Mouse (Mus musculus): ENCODE results near the gene Slmap. TPM values are rescaled to one million over a fixed set of nuclear protein-coding genes. Genes with fewer than 3 reads are reported as not detected.

Slmap gene
- total and polyA plus RNA-seq, 3 experiments: 19.0 to 61.0 (median 51.0) TPM

- TF ChIP-seq TCF12 (IDR thresholded peaks at IDR 0.05; ENCODE audit: low read depth, low read length) (no peak), NRF1 (IDR thresholded peaks at IDR 0.05; ENCODE audit: low read depth, low read length) (no peak), JUN (IDR thresholded peaks at IDR 0.05; ENCODE audit: insufficient read depth, low read depth, low read length) (no peak)
- Histone ChIP-seq H3K9me3 (replicated peaks; ENCODE audit: low read length) (no peaks in the 10 kb centered on the region), H3K36me3 (replicated peaks in 1 of 2; ENCODE audit: control insufficient read depth in 1 of 2, insufficient read depth in 1 of 2, low read length in 1 of 2) (peaks cover 3 to 36% of the 10 kb centered on the region in 2 experiments), H3K4me1 (ENCODE audit: control insufficient read depth in 1 of 2, insufficient read depth in 2 of 2) (peaks cover 0 to 29% of the 10 kb centered on the region in 2 experiments; a peak in 2 of 4 replicates), H3K27me3 (replicated peaks) (no peaks in the 10 kb centered on the region), H3K9ac (ENCODE audit: insufficient read depth, low read depth) (no peak overlapping the region), H3K79me2 (replicated peaks; ENCODE audit: control insufficient read depth, extremely low read depth, insufficient read depth, poor library complexity, severe bottlenecking) (peaks cover 16% of the 10 kb centered on the region), H3K4me3 (replicated peaks in 1 of 3; ENCODE audit: low read depth in 2 of 3, low read length in 2 of 3, poor library complexity in 1 of 3) (no peak overlapping the region), H3K27ac (ENCODE audit: insufficient read depth, low read depth) (no peak overlapping the region), H3K4me2 (ENCODE audit: insufficient read depth, low read depth, poor library complexity, severe bottlenecking) (no peak overlapping the region)
- in situ Hi-C loops (cut with MboI; ENCODE audit: low pct_ligation_motif_present, low pct_unique_long_range_greater_than_20kb, low sequenced_read_pairs): no loop called here
- dilution Hi-C loops (cut with MboI; ENCODE audit: extremely low pct_ligation_motif_present, extremely low pct_unique_long_range_greater_than_20kb, low sequenced_read_pairs): no loop called here
- no peak for DNase-seq (ENCODE audit: extremely low read depth)
Observed at GRCm38 (mm10) chr14:26507361-26507760, 27.4 kb downstream of the Slmap start.

GRCm38 (mm10) chr14:26504541-26504940 is 30.2 kb downstream of the Slmap start:
- peaks cover 0 to 29% of the 10 kb centered on the region in 2 experiments; a peak in 2 of 4 replicates for H3K4me1 ChIP-seq (ENCODE audit: control insufficient read depth in 1 of 2, insufficient read depth in 2 of 2)

GRCm38 (mm10) chr14:26500136-26500933 is 34.4 kb downstream of the Slmap start:
- peaks cover 7% of the 10 kb centered on the region for H3K79me2 ChIP-seq (replicated peaks; ENCODE audit: control insufficient read depth, extremely low read depth, insufficient read depth, poor library complexity, severe bottlenecking)
- in situ Hi-C loops (cut with MboI; ENCODE audit: low pct_ligation_motif_present, low pct_unique_long_range_greater_than_20kb, low sequenced_read_pairs) (no loop called here), dilution Hi-C loops (cut with MboI; ENCODE audit: extremely low pct_ligation_motif_present, extremely low pct_unique_long_range_greater_than_20kb, low sequenced_read_pairs) (no loop called here)
- no peaks in the 10 kb centered on the region for H3K9me3 ChIP-seq (replicated peaks; ENCODE audit: low read length)
- H3K27ac ChIP-seq (ENCODE audit: insufficient read depth, low read depth): no peak overlapping the region
- H3K4me1 ChIP-seq (ENCODE audit: control insufficient read depth in 1 of 2, insufficient read depth in 2 of 2): peaks cover 0 to 20% of the 10 kb centered on the region in 2 experiments; a peak in 2 of 4 replicates
- H3K4me2 ChIP-seq (ENCODE audit: insufficient read depth, low read depth, poor library complexity, severe bottlenecking): no peak overlapping the region
- H3K36me3 ChIP-seq (replicated peaks in 1 of 2; ENCODE audit: control insufficient read depth in 1 of 2, insufficient read depth in 1 of 2, low read length in 1 of 2): peaks cover 3 to 46% of the 10 kb centered on the region in 2 experiments
- no peaks in the 10 kb centered on the region for H3K27me3 ChIP-seq (replicated peaks)
- TF ChIP-seq SMC3 (IDR thresholded peaks at IDR 0.05; ENCODE audit: low read depth, low read length): peak; percentile 20; the same call in 1 of the 2 replicates
- peak in 1 of 2 experiments; percentile 37; a peak in 2 of 4 replicates for TF ChIP-seq CTCF (conservative IDR thresholded peaks at IDR 0.05 in 1 of 2, IDR thresholded peaks at IDR 0.05 in 1 of 2; ENCODE audit: low read depth in 2 of 2, low read length in 2 of 2)
- no peak for TF ChIP-seq CHD2 (IDR thresholded peaks at IDR 0.05; ENCODE audit: low read length)
- peak; percentile 39 for TF ChIP-seq RAD21 (IDR thresholded peaks at IDR 0.05; ENCODE audit: low read depth, low read length)
- TF ChIP-seq TCF12 (IDR thresholded peaks at IDR 0.05; ENCODE audit: low read depth, low read length): no peak
- DNase-seq (ENCODE audit: extremely low read depth): no peak
- H3K9ac ChIP-seq (ENCODE audit: insufficient read depth, low read depth): no peak overlapping the region
- no peak overlapping the region for H3K4me3 ChIP-seq (replicated peaks in 1 of 3; ENCODE audit: low read depth in 2 of 3, low read length in 2 of 3, poor library complexity in 1 of 3)

More at GRCm38 (mm10) chr14:26504541-26504940, 30.2 kb downstream of the Slmap start:
- dilution Hi-C loops (cut with MboI; ENCODE audit: extremely low pct_ligation_motif_present, extremely low pct_unique_long_range_greater_than_20kb, low sequenced_read_pairs): no loop called here
- Histone ChIP-seq H3K4me3 (replicated peaks in 1 of 3; ENCODE audit: low read depth in 2 of 3, low read length in 2 of 3, poor library complexity in 1 of 3) (no peak overlapping the region), H3K27me3 (replicated peaks) (no peaks in the 10 kb centered on the region), H3K27ac (ENCODE audit: insufficient read depth, low read depth) (no peak overlapping the region), H3K36me3 (replicated peaks in 1 of 2; ENCODE audit: control insufficient read depth in 1 of 2, insufficient read depth in 1 of 2, low read length in 1 of 2) (peaks cover 3 to 37% of the 10 kb centered on the region in 2 experiments), H3K79me2 (replicated peaks; ENCODE audit: control insufficient read depth, extremely low read depth, insufficient read depth, poor library complexity, severe bottlenecking) (peaks cover 6% of the 10 kb centered on the region), H3K4me2 (ENCODE audit: insufficient read depth, low read depth, poor library complexity, severe bottlenecking) (no peak overlapping the region), H3K9ac (ENCODE audit: insufficient read depth, low read depth) (no peak overlapping the region), H3K9me3 (replicated peaks; ENCODE audit: low read length) (no peaks in the 10 kb centered on the region)
- no peak for TF ChIP-seq ZC3H11A (IDR thresholded peaks at IDR 0.05; ENCODE audit: low read depth, low read length)
- no peak for TF ChIP-seq E2F4 (IDR thresholded peaks at IDR 0.05; ENCODE audit: insufficient replicate concordance, low read depth, low read length)
- TF ChIP-seq MAFK (IDR thresholded peaks at IDR 0.05; ENCODE audit: insufficient replicate concordance, low read length): no peak
- TF ChIP-seq ETS1 (conservative IDR thresholded peaks at IDR 0.05; ENCODE audit: low read depth, low read length): no peak
- TF ChIP-seq MYC (IDR thresholded peaks at IDR 0.05; ENCODE audit: low read depth, low read length): no peak
- TF ChIP-seq GABPA (IDR thresholded peaks at IDR 0.05; ENCODE audit: insufficient replicate concordance, low read depth, low read length): no peak
- TF ChIP-seq MAX (IDR thresholded peaks at IDR 0.05; ENCODE audit: low read length): no peak
- TF ChIP-seq ZNF384 (IDR thresholded peaks at IDR 0.05; ENCODE audit: low read depth, low read length): no peak
- no peak for TF ChIP-seq NELFE (IDR thresholded peaks at IDR 0.05; ENCODE audit: low read depth, low read length)
- TF ChIP-seq CTCF (conservative IDR thresholded peaks at IDR 0.05 in 1 of 2, IDR thresholded peaks at IDR 0.05 in 1 of 2; ENCODE audit: low read depth in 2 of 2, low read length in 2 of 2): no peak
- no peak for TF ChIP-seq SIN3A (IDR thresholded peaks at IDR 0.05; ENCODE audit: low read length)
- no peak for TF ChIP-seq USF1 (IDR thresholded peaks at IDR 0.05; ENCODE audit: low read depth, low read length)
- no peak for TF ChIP-seq JUN (IDR thresholded peaks at IDR 0.05; ENCODE audit: insufficient read depth, low read depth, low read length)
- no peak for TF ChIP-seq HCFC1 (IDR thresholded peaks at IDR 0.05; ENCODE audit: low read depth, low read length)
- no peak for TF ChIP-seq POLR2A (IDR thresholded peaks at IDR 0.05; ENCODE audit: low read depth, low read length)
- TF ChIP-seq ZMIZ1 (IDR thresholded peaks at IDR 0.05; ENCODE audit: low read depth, low read length): no peak
- no peak for TF ChIP-seq NRF1 (IDR thresholded peaks at IDR 0.05; ENCODE audit: low read depth, low read length)
- no peak for TF ChIP-seq KAT2A (IDR thresholded peaks at IDR 0.05; ENCODE audit: insufficient replicate concordance, low read length)
- no peak for TF ChIP-seq JUND (conservative IDR thresholded peaks at IDR 0.05; ENCODE audit: low read depth, low read length)
- no peak for TF ChIP-seq RCOR1 (conservative IDR thresholded peaks at IDR 0.05; ENCODE audit: low read depth, low read length)
- no peak for DNase-seq (ENCODE audit: extremely low read depth)
- in situ Hi-C loops (cut with MboI; ENCODE audit: low pct_ligation_motif_present, low pct_unique_long_range_greater_than_20kb, low sequenced_read_pairs): no loop called here
